Mouse (Mus musculus) activated CD4-positive, CD25-positive, alpha-beta regulatory T cell, adult 4 months (primary cell): ENCODE data around the gene Arhgap6. TPM values are rescaled to one million over a fixed set of nuclear protein-coding genes. Genes with fewer than 3 reads are reported as not detected.
A peak's percentile ranks its signal among the peaks of the same experiment; 100 is the strongest.

Experiments
- ATAC-seq: one replicate; pipeline ENCODE4 v1.8.0; 2017
- polyA plus RNA-seq, 2 experiments: library from polyadenylated mRNA; unstranded; fragments of 100-300 nt; shearing (Covaris generic); gene quantifications; one replicate each; pipeline ENCODE4 v1.2.1; 2017

Arhgap6 gene
- under 1 TPM; 0.24 to 0.41 TPM for polyA plus RNA-seq

- ATAC-seq: no peak
Observed at GRCm38 (mm10) chrX:168794974-168795858, at the start of gene Arhgap6. TSS of gene Arhgap6 (plus strand) at chrX:168795099.

DNA sequence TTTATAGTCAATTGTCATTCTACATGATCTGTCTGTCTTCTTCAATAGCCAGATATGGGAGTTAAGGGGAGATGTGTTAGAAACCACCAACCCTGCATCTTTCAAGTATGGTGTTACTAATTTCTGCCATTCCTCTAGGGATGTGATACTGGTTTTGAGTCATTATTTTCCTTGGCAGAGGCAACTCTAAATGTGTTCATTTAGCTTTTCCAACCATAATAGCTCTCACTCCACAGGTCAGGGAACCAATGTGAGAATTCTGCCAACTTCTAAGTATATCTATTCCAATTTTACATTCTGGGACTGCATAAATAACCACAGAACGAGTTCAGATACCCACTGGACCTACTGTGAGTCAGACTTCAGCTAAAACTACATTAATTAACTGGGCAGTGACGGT lies 47.9 kb upstream of the Arhgap6 start:
- no peak for ATAC-seq

DNA sequence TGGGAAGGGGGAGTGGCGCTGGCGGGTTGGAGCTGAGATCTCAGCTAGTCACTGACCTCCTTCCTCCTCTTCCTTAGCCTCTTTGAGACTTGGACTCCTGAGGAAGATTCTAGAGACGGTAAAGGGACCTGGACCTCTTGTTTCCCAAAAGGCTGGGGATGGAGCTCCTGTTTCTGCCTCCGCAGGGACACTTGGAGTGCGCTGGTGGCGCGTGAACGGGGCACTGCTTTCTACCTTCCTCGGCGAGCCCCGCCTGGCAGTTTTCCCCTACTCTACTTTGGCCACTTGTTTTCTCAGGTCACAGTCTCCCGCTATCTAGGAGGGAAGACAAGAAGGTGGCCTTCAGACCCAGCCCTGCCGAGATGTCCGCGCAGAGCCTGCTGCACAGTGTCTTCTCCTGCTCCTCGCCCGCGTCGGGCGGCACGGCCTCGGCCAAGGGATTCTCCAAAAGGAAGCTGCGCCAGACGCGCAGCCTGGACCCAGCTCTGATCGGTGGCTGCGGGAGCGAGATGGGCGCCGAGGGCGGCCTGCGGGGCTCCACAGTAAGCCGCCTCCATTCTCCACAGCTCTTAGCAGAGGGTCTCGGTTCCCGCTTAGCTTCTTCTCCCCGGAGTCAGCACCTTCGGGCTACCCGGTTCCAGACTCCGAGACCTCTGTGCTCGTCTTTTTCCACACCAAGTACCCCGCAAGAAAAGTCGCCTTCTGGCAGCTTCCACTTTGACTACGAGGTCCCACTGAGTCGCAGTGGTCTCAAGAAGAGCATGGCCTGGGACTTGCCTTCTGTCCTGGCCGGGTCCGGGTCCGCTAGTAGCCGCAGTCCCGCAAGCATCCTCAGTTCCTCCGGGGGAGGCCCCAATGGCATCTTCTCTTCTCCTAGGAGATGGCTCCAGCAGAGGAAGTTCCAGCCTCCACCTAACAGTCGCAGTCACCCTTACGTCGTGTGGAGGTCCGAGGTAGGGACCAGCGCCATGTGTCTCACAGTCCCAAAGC lies 1.3 kb downstream of the Arhgap6 start:
- no peak for ATAC-seq

DNA sequence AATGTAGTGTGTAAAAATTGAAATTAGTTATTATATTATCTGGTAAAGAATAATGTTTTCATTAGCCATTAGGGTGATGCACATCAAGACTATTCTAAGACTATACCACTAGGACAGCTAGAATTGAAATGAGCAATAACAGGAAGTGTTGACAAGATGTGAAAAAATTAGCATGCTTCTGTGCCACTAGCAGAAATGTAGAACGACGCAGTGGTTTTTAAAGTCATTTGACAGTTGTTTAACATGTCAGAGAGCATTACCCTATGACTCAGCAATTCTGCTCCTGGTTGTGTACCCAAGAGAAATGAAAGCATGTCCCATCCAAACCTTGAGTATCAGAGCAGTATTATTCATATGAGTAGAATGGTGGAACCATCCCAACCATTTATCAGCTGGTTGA lies 9.8 kb downstream of the Arhgap6 start:
- no peak for ATAC-seq

DNA sequence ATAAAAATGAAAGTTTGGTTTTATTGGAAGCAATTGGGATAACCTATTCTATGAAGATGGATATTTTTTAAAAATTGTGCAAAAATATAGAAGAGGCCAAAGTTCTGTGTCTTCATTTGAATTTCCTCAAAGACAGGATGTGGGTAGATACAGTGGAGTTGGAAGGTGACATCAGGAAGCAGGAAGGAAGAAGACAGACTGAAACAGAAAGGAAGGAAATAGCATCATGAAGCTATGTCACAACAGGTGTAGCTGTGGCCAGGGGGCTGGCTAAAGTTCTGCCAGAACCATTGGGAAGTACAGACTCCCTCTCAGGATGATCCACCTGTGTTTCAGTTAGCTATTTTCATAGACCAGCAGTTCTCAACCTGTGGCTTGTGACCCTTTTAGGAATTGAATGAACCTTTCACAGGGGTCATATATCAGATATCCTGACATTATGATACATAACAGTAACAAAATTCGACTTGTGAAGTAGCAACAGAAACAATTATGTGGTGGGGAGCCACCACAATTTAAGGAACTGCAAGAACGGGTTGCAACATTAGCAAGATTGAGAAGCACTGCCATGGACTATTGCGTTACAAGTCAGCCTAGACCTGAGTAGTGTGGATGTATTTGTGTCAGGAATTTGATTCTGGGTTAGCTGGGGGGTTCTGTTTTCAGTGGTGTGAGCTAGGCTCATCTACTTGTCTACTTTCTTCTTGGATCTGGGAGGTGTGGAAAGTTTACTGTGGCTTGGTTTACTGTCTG lies 15.8 kb downstream of the Arhgap6 start:
- ATAC-seq: peak; percentile 69

DNA sequence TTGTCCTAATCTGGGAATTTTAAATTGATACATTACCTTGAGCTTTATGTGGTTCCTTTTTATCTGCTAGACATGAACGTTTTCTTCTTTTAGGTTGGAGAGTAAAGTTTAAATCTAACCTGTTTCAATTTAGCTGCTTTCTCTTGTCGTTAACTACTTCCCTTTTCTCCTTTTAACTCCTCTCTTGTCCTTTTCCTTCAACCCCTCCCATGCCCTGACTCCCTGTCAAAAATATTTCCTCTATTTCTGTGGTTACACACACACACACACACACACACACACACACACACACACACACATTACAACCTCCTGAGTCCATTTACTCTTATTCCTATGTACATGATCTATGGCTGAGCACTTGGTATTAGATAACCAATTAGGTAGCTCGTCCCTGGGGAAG lies 24.0 kb downstream of the Arhgap6 start:
- no peak for ATAC-seq

DNA sequence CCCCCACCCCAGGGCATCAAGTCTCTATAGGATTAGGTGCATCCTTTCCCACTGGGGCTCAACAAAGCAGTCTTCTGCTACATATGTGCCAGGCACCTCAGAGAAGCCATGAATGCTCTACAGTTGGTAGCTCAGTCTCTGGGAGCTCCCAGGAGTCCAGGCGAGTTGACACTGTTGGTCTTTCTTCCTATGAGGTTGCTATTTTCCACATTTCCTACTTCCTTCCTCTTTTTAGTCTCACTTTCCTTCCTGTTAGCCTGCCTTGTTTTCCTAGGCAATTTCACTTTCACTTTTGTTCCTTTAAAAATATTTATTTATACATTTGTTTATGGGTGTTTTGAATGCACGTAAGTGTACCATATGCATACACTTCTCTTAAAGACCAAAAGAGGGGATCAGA lies 29.3 kb downstream of the Arhgap6 start:
- ATAC-seq: no peak

GRCm38 (mm10) chrX:168832343-168832742 lies 37.4 kb downstream of the Arhgap6 start:
- no peak for ATAC-seq

- ATAC-seq: no peak
Observed at GRCm38 (mm10) chrX:168848062-168848461, 53.2 kb downstream of the Arhgap6 start.

GRCm38 (mm10) chrX:168874688-168875087 lies 79.8 kb downstream of the Arhgap6 start:
- ATAC-seq: no peak

GRCm38 (mm10) chrX:168903557-168903956 lies 108.7 kb downstream of the Arhgap6 start:
- ATAC-seq: no peak

GRCm38 (mm10) chrX:168904086-168904485 lies 109.2 kb downstream of the Arhgap6 start:
- no peak for ATAC-seq

- ATAC-seq: no peak
Observed at GRCm38 (mm10) chrX:168907586-168907985, 112.7 kb downstream of the Arhgap6 start.

DNA sequence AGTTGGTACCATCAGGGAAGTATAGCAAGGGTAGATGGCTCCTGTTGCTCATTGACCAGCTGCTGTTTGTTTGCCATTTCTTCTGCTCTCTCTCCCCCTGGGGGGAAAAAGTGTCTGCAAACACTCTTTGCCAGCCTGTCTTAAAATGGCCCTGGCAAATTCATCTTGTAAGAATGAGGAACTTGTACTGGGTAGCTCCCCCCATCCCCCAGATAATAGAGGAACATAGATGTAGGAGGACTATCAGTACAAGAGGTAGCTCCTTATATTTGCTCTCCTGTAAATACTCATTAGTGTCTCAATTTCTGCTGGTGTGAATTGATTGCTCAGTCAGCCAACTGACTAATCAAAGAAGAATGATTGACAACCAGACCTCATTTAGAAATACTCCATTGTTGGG lies 118.6 kb downstream of the Arhgap6 start:
- no peak for ATAC-seq

GRCm38 (mm10) chrX:168920942-168921341 lies 126.0 kb downstream of the Arhgap6 start:
- ATAC-seq: no peak

GRCm38 (mm10) chrX:168932420-168932819 lies 137.5 kb downstream of the Arhgap6 start:
- no peak for ATAC-seq

DNA sequence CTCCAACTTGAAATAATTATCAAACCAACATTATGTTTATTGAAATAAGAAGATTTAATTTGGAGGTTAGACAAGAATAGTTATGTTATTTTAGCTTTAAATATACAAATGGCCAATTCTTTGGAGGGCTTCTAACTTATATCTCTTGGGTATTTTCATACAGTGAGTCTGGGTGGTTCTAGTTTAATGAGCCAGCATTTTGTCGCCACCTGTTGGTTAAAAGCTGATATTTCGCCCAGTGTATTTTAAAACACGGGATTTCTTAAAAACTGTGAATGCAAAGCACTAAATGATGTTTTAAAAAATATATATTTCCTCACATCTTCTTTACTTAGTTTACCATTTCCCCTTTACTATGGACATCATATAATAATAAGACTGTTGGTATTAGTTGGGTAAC lies 140.5 kb downstream of the Arhgap6 start:
- no peak for ATAC-seq

GRCm38 (mm10) chrX:168937941-168938340 lies 143.0 kb downstream of the Arhgap6 start:
- ATAC-seq: no peak

- ATAC-seq: no peak
Observed at GRCm38 (mm10) chrX:168941684-168942083, 146.8 kb downstream of the Arhgap6 start.

DNA sequence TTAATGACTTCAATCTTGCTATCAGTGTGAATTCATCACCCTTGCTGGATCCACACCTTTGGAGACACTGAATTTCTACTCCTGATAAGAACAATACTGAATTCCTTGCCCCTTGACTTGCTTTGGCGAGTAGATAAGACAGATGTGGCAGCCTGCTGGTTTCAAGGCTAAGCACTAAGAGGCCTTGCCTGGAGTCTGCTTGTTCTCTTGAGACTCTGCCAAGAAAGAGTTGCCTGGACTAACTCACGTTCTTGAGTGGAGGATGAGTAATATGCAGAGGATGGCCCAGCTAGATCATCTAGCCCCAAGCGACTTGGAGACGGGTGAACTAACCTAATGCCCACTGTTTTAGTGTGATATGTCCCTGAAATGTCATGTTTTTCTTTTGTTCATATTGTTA lies 148.3 kb downstream of the Arhgap6 start:
- ATAC-seq: no peak

GRCm38 (mm10) chrX:168975444-168975843 lies 180.5 kb downstream of the Arhgap6 start:
- no peak for ATAC-seq

GRCm38 (mm10) chrX:168977776-168978175 lies 182.9 kb downstream of the Arhgap6 start:
- no peak for ATAC-seq

- ATAC-seq: no peak
Observed at GRCm38 (mm10) chrX:168980370-168980769, 185.5 kb downstream of the Arhgap6 start.
